Mouse (Mus musculus): ENCODE measurements around the gene Gm3286.
"Not testable (repeated sequence)": the region's sequence is repeated elsewhere in the genome, so short reads cannot be mapped to it uniquely, and the experiment has no call there.

The Gm3286 gene

DNA sequence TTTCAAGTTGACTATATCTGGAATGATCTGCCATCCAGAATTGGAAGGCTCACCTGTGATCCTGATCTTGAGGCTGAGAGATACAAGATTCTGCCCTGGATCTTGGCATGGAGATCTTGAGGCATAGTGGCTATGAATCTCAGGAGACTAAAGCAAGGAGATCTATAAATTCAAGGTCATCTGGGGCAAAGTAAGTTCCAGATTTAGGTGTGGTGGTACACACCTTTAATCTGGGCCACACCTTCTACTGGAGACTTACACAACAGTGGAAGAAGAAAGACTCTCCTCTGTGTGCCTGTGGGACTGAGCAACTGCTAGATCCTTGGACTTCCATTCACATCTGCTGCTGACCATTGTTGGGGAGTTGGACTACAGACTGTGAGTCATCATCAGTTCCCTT is at the start of gene Gm3286:
Gene Gm3286, plus strand, starts transcription at position 301 of the 400 bp plus-strand sequence.
- in situ Hi-C loops (cut with MboI; ENCODE audit: unreplicated experiment in 2 of 2) = not testable (repeated sequence)

Measured in v-Abl transformed pro-B cells (cell line).